Mouse (Mus musculus) olfactory bulb, adult 2 months (tissue): Measurements from ENCODE around the gene Tnfsf9.

Experiments used
- CTCF ChIP-seq: fragments of 200-500 bp; IDR thresholded peaks from 2 replicates; pipeline ENCODE4 v1.5.1; 2012; ENCODE audit warnings: low read depth, mild to moderate bottlenecking, low read length, moderate library complexity; ENCODE audit not compliant: insufficient read depth
- POLR2A ChIP-seq: fragments of 200-500 bp; IDR thresholded peaks from 2 replicates; pipeline ENCODE4 v1.6.1; 2012; ENCODE audit warnings: mild to moderate bottlenecking, low read depth, low read length, moderate library complexity; ENCODE audit not compliant: insufficient read depth

DNA sequence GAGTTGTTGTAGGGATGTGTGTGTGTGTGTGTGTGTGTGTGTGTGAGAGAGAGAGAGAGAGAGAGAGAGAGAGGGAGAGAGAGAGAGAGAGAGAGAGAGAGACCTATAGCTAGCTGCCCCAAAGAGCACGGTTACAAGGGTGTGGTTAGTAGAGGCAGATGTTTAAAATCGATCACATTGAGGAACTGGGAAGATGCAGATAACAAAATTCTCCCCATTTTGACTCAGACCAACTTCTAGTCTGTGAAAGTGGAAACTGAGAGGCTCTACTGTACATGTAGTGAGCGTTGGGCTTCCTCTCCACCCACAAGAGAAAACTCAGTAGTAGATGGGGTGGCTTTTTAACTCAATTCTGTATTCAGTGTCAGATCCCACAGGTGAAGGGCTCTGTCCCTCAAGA is 34.6 kb downstream of the Tnfsf9 start:
- no peak for TF ChIP-seq CTCF
- no peak for TF ChIP-seq POLR2A
